Mouse (Mus musculus) c-Kit-positive CD71-negative TER-119-negative erythroid progenitor cells, embryonic 14.5 days (primary cell): Measurements from ENCODE around the gene Dlat.

ENCODE experiments used
- DNase-seq: peaks from one replicate; pipeline ENCODE4 v3.0.0-alpha.2; 2013; ENCODE audit warnings: low read depth

The Dlat gene

DNA sequence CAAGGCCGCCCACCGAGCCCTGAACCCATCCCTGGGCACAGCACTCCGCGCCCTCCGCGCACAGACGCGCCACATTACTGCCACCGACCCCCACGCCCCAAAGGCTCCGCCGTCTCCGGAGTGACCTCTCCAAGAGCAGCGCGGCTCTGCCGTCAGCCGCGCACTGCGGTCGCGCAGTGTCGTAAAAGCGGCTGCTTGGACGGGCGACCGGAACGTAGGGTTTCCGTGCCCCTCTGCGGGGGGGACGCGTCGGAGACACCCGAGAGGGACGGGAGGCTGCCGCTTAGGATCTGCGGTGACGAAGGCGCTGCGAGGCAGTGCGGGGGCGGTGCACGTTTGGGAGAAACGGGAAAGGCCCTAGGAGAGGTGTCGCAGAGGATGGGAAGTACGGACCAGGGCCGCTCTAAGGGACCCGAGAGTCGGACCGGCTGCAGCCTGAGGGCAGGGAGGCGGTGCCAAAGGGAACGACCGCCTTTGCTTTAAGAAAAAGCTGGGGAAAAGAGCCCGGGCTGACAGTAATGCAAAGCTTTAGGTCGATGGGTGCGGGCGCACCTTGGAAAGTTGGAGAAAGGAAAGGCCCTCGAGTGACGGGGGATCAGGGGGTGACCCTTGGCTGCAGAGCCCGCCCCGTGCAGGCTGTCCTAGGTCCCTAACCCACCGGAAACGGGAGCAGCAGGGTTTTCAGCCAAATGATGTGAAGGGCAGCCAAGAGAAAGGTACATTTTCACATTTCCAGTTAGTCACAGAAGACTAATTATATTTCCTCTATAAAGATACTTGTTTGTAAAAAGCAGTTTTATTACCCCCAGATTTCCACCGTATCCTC lies at the start of gene Dlat:
Gene Dlat (minus strand): TSS at position 389 of the 826 bp plus-strand sequence.
- peak; percentile 70 for DNase-seq

DNA sequence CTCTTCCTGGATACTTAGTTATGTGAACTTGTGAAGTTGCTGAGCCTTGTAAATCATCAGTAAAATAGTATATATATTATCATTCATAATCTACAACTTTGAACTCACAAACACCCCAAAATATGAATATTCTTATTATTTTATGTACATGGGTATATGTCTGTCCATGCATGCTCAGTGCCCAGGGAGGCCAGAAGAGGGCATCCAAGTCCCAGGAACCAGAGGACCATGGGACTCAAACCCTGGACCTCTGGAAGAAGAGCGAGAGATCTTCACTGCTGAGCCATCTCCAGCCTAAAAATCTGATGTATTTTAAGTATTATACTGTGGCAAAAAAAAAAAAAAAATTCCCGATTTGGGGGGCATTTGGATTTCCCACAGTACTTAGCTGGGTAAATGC lies 49.5 kb upstream of the Dlat start:
- DNase-seq: no peak

DNA sequence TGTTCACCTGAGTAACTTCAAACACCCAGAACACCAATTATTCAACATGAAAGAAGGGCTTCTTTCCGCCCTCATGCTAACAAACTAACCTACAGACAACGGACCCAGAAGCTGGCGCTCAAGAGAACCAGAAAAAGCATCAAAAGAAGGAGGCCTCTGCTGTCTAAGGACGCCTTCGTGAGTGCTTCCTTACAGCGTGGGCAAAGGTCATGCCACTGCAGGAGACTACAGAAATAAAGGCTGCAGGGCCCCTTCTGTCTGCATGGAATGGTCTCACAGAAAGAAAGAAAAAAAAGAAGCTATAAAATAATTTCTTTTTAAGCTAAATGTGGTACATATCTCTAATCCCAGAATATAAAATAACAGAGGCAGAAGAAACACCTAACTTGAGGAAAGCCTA lies 45.3 kb upstream of the Dlat start:
- no peak for DNase-seq

DNA sequence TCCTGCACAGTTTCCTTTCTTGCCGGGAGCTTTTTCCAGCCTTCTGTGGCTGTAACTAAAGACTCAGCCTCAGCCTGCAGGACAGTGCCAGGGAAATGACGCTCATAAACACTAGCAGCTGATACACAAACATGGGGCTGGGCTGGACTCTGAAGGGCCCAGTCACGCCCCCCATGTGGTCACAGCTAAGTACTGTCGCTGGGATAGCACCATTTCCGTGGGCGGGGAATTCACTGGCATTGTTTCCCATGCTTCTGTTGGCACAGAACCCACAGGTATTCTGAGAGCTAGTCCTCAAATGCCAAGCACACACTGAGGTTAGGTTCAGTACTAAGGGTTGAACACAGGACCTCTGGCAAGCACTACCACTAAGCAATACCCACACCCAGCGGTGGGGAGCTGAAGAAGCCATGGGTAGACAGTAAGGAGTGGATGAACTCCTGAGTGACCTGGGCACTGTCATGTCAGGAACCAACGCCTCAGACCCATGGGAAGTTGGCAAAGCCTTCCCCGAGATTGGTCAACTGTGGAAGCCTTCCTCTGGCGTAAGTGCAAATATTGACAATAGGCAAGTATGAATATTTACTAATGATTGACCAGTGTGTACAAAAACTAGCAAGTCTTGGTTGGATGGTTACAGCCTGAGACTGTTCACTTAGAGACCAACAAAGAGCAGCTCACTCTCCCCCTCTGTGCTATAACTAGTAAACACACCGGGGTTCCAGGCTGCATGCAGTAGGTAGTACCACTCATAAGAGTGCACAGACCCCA lies 41.5 kb upstream of the Dlat start:
- DNase-seq: no peak

DNA sequence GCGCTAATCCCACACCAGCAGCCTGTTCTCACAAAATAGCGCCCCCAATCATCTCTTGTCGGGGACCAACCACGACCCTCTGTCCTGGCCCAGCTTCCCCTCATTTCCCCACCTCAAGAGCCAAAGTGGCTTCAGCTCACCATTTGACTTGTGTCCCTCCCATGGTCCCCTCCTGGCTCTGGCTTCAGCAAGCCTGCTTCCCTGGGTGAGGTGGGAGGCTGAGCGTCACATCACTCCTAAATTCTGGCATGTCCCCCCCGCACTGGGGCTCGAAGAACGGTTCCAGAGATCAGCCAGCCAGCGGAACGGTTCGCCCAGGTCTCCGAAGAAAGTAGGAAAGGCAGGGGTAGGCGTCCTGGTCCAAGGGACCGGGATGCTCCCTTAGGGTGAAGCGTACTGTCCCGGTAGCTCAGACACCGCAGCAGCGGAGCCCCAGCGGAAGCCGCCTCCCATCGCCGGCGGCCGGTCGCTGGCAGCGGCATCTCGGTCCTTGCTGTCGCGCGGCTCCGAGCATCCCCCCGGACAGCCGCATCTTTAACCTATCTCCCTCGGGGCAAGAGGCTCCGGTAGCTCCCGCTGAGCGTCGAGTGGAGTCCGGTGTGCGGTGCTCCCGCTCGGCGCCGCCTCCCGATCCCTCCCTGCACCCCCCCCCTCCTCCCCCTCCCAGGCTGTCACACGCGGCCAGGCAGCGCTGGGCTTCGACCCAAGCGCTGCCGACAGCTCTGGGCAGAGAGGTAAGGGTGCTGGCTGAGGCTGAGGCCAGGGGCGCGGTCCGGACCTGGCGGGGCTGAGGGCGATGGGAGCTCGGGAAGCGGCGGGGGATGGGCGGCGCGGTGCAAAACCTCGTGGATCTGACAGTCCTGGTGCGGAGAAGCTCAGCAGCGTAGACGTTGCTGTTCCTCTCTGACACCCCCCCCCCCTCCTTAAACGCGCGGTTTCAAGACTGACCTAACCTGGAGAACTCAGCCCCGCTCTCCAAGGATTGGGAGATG lies 39.1 kb upstream of the Dlat start:
- no peak for DNase-seq

DNA sequence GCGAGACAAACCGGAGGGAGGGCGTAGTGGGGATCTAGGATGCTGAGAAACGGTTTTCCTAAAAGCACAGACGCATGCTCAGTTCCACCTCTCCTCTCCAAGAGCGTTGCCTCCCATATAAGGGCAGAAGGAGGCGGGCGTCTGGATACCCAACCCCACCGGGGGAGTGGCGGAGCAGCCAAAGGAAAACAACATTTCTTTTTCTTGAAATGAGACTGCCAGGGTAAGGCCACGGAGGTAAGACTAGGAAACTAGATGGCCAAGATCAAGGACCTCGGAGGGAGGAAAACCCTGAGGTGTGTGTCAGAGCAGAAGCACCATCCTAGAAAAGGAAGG lies 38.1 kb upstream of the Dlat start:
- peak; percentile 35 for DNase-seq

DNA sequence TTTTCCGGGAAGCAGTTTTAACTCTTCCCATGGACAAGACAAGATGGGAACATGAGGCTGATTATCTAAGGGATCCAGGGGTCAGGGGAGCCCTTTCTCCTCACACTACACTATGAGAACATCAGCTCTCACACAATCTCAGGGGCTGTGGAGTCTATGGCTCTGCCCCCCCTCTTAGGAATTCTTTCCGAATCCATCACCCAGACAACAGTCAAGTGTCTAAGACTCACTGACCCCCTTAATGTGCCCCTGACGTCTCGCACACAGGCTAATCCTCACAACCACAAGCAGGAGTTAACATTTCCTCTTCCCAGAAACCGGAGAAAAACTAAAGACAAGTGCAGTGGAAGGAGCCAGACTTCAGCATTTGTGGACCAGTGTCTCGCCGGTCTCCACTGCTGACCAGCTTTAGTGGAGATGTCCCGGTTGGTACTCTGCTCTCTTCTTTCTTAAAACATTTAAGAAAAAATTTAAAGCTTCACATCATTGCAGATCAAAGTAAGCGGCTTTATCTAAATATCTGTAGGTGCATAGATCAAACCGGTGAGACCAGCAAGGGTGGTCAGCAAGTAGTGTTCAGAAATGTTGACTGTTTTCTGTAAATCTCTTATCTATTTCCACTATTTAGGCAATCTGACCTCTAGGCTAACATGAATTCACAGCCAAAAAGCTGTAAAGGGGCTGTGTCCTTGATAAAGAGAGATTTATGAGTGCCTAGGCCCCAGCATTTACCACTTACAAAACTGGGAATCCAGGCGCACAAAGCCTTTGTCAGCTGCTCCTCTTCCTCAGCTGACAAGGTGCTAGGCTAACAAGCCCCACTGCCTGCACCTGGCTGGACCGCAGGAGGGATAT lies 37.5 kb upstream of the Dlat start:
- no peak for DNase-seq

DNA sequence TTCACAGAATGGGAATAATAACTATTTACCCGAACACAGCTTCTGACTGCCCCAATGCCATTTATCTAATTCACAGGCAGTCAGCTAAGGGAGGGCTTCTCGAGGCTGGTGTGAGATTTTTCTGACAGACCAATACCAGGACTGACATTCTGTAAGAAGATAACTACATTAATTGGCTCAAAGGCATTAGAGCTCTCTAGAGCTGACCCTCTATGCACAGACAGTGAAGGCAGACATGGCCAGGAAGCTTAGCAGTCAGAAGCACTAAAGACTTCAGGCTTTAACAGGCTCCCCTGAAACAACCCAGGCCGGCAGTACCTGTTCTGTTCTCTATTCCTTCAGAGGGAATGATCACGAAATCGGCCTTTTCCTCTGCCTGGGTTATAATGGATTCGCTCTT lies 35.6 kb upstream of the Dlat start:
- no peak for DNase-seq

DNA sequence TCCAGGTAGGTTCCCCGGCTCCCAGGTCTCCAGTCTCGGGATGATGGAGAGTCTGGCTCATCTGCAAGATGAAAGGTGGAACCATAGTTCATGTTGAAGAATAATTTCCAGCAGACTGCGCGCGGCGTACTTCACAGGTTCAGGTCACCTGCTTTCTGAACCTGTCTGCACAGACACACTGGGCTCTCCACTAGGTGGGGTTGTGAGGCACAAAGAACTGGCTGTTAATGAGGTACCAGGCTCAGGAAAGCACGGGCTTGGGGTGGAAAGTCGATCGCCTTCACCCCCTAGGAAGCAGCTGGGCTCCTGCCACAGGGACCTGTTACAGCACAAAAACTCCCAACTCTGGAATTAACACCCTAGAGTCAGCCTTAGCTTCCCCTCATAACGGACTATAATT lies 34.1 kb upstream of the Dlat start:
- DNase-seq: no peak

DNA sequence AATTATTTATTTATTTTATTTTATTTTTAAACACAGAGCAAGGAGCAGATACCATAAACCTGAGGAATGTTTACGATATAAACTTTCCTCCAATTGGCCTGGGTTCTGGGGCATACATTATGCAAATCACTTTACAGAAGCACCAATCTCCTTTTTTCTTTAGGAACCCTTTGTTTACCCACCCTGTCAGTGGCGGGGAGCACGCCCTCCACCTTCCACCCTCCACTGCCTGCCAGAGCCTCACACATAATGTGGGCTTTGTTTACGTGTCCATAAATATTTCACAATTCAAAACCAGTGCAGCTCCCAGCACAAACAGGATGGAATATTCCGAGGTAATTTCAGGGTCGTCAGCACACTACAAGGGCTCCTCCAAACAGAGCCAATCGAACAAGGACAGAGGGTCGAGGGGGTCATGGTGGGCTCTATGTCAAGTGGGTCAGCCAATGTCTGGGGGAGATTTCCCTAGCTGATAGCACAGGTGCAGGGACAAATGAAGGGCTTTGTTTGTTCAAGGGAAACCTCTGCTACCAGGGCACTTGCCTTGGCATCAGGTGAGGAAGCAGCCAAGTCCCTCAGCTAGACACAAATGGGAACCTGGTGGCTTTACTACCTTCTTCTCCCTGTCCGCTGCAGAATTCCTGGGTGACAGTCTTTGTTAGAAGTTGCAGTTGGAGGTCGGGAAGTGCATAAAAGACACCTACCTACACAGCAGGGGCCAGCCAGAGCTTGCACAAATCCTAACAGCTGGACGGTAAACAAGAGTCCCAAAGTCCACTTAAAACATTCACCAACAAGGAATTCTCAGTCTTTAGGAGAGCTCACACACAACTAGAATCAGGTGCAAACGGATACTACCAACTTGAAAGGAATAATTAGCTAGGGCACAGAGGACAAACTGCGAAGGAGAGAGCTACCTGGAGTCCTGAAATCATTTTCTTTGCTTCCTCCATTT lies 33.3 kb upstream of the Dlat start:
- DNase-seq: no peak

DNA sequence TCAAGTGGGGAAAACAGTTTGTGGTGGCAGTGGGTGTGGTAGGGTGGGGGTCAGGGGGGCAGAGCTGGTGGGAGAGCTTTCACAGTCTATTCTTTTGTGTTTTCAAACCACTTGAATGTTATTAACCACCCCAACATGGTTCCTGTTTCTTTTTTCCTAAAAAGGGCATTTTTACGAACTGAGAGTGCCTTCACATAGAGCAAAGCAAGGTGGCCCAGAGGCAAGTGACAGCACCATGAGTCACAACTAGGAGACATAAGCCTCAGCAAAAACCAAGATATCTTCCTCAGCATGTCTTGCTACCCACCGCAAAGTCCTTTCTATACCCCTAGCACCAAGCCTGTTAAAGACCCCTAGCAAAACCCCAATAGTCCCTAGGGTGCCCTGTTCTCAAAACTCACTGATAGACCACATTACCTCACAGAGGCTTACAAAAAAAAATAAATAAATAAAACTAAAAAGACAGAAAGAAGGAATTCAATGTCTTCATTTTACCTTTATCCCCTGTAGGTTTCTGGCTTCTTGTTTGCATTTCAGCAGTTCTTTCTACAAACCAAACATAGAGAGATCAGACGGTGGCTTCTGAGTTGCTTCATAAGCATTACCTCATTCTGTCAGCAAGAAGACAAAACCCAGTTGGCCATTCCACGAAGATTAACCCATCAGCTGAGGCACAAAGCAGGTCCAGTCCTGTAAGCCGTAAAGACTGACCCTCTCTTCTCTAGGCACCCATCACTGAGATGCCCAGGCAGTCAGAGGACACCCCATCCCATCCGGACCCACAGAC lies 27.5 kb upstream of the Dlat start:
- no peak for DNase-seq

DNA sequence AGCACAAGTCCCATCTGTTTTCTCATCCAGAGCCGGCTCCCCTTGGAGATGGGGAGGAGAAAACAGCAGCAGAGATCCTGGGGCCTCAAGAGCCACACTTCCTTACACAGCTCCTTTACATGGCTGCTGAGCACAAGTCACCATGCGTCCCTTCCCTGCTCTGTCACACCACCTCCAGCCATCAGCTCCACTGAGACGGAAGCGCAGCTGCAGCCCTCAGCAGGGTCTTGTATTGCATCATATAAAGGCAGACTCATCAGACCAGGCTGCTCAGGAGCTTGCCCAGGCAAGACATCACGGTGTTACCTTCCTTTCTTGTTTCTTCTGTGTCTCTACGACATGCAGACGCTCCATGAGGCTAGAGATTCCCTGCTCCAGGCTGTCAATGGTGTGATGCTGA lies 22.1 kb upstream of the Dlat start:
- no peak for DNase-seq

DNA sequence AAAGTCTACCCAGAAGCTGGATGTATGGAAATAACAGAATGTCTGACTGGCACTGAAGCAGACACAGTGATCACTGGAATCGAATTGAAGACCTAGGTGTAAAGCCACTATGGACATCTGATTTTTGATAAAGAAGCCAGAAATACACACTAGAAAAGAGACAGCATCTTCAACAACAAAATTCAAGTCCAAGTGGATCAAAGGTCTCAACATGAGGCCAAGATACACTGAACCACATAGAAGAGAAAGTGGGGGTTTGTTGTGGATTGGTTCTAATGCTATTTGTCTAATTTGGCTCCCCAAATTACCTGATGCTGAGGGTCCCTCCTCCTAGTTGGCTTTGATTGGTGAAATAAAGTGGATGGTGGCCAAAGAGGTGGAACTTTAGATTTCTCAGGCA lies 19.8 kb upstream of the Dlat start:
- DNase-seq: no peak

DNA sequence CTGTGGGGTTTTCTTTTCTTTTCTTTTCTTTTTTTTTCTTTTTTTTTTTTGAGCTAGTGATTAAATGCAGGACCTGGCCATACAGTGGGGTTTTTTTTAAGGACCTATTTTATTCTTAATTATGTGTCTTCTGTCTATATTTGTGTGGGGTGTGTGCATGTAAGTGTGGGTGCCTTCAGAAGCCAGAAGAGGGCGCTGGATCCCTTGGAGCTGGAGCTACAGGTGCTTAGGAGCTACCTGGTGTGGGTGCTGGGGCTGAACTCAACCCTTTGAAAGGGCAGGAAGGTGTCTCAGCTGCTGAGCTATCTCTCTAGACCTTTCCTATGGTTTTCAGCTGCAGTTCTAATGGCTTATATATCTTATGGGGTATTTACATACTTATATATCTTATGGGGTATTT lies 15.2 kb upstream of the Dlat start:
- DNase-seq: no peak

DNA sequence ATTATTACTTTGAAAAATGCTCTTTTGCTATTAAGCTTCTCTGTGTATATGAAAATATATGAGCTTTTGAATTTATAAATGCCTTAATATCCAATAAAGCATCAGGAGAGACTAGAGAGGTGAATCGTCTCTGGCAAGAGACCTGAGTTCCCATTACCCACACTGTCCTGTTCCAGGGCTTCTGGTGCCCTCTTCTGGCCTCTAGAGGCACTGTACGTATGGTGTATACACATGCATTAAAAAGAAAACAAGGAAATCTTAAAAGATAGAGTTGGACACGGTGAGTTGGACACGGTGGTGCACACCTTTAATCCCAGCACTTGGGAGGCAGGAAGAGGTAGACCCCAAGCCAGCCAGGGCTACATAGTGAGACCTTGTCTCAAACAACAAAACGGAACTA lies 11.1 kb upstream of the Dlat start:
- DNase-seq: peak; percentile 58

DNA sequence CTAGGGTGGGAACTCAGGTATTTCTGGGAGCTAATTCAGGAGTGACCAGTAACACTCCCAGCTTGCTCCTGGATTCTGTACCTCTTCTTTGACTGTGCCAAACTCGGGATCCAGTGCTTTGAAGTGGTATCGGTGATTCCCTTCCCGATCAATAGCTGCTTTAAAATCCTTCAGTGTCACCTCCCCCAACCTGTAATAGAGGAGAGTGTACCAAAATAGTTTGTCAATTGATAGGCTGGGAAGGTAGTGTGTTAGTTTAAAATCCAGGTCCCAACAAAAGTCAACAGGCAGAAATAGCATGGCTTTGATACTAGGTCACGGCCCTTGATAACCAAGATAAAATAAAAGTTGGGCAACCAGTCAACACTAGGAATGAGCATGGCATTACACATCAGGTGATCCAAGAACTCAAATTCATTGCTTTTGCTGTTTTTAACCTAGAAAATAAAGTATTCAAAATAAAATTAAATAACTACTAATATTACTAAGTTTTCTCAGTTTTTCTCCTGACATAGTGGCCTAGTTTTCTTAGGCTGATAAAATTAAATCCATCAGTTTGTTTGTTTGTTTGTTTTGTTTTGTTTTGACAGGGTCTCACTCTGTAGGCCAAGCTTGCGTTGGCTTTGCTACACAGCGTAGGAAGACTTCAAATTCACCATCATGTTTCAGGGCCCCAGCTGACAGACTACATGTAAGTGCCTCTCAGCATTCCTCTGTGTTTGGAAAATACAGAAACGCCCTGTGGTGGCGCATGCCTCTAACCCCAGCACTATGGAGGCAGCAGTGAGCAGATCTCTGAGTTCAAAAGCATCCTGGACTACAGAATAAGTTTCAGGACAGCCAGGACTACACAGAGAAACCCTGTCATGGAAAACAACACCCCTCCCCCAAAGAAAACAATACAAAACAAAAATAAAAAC lies 8.3 kb upstream of the Dlat start:
- no peak for DNase-seq

DNA sequence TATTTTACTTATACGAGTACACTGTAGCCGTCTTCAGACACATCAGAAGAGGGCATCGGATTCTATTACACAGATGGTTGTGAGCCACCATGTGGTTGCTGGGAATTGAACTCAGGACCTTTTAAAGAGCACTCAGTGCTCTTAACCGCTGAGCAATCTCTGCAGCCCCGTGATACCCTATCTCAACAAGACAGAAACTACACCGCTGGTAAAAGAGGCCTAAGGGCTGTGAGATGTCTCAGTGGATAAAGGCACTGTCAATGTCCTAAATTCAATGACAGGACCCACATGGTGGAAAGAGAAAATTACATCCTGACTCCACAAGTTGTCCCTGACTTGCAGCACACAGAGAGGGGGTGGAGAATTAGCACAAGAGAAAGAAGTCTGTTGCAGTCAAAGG lies 6.9 kb upstream of the Dlat start:
- DNase-seq: no peak

DNA sequence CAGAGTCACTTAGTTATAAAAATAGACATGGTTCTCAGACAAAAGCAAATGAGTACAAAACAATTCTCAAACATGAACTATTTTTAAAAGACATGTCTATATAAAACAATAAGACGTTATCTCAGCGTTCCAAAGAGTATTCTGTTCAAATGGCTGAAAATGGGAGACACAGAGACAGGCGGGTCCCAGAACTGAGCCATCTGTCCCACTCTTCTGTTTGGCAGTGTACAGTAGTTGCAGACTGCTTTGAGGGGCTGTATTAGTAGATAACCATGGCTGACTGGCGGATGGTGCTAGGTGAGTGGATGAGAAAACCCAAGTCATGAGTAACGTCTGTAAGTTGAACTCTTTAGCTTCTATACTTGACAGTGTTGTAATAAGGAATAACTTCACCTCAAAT lies 5.2 kb upstream of the Dlat start:
- no peak for DNase-seq
